Mouse (Mus musculus): ENCODE measurements at regions not wholly inside any gene's neighbourhood (a gene's known extent, or its start where the extent isn't known, plus 50 kb on each side); places are given as distances from the start of the nearest gene placed in this dataset.
A peak's percentile ranks its signal among the peaks of the same experiment; 100 is the strongest.

- no peak for DNase-seq
Measured at GRCm38 (mm10) chrX:42332906-42333305, 156.6 kb upstream of the Tex13c2 start.

GRCm38 (mm10) chrX:42333631-42334030 lies 155.9 kb upstream of the Tex13c2 start:
- no peak for DNase-seq

- DNase-seq, result no peak
Measured at GRCm38 (mm10) chrX:42334794-42335193, 154.7 kb upstream of the Tex13c2 start.

- no peak for DNase-seq
Measured at GRCm38 (mm10) chrX:42336772-42337171, 152.7 kb upstream of the Tex13c2 start.

- no peak for DNase-seq
Measured at GRCm38 (mm10) chrX:42342362-42342761, 147.1 kb upstream of the Tex13c2 start.

GRCm38 (mm10) chrX:42342951-42343879 lies 146.3 kb upstream of the Tex13c2 start:
- peak; percentile 19 to 20 for DNase-seq

- no peak for DNase-seq
Measured at GRCm38 (mm10) chrX:42352610-42353254, 136.8 kb upstream of the Tex13c2 start.

- DNase-seq, result no peak
Measured at GRCm38 (mm10) chrX:42359381-42360172, 129.9 kb upstream of the Tex13c2 start.

- DNase-seq, result peak in 1 of 2 experiments; percentile 10
Measured at GRCm38 (mm10) chrX:42360173-42360931, 129.1 kb upstream of the Tex13c2 start.

- DNase-seq, result no peak
Measured at GRCm38 (mm10) chrX:42360973-42361372, 128.5 kb upstream of the Tex13c2 start.

- no peak for DNase-seq
Measured at GRCm38 (mm10) chrX:42361400-42362028, 128.0 kb upstream of the Tex13c2 start.

GRCm38 (mm10) chrX:42364137-42364536 lies 125.4 kb upstream of the Tex13c2 start:
- no peak for DNase-seq

GRCm38 (mm10) chrX:42373794-42374398 lies 115.6 kb upstream of the Tex13c2 start:
- peak in 1 of 2 experiments; percentile 4 for DNase-seq

GRCm38 (mm10) chrX:42393836-42394556 lies 95.5 kb upstream of the Tex13c2 start:
- no peak for DNase-seq

- DNase-seq, result no peak
Measured at GRCm38 (mm10) chrX:42396441-42396840, 93.0 kb upstream of the Tex13c2 start.

- no peak for DNase-seq
Measured at GRCm38 (mm10) chrX:42398836-42399235, 90.7 kb upstream of the Tex13c2 start.

- no peak for DNase-seq
Measured at GRCm38 (mm10) chrX:42399343-42399742, 90.1 kb upstream of the Tex13c2 start.

GRCm38 (mm10) chrX:42401091-42401490 lies 88.4 kb upstream of the Tex13c2 start:
- DNase-seq, result no peak

- no peak for DNase-seq
Measured at GRCm38 (mm10) chrX:42401564-42402334, 87.7 kb upstream of the Tex13c2 start.

GRCm38 (mm10) chrX:42402335-42402605 lies 87.2 kb upstream of the Tex13c2 start:
- DNase-seq, result no peak
